Mouse (Mus musculus) erythroblast, embryonic 14.5 days (primary cell): ENCODE results near the gene Miox. TPM values are rescaled to one million over a fixed set of nuclear protein-coding genes. Genes with fewer than 3 reads are reported as not detected.
A peak's percentile ranks its signal among the peaks of the same experiment; 100 is the strongest.

Experiments
- H3K27me3 ChIP-seq: 2 replicates; pipeline ENCODE4 v1.6.1; 2012; ENCODE audit warnings: inconsistent platforms; ENCODE audit not compliant: control insufficient read depth
- H3K36me3 ChIP-seq: 2 replicates; pipeline ENCODE4 v1.6.1; 2012; ENCODE audit warnings: mild to moderate bottlenecking, inconsistent platforms; ENCODE audit not compliant: control insufficient read depth
- H3K4me1 ChIP-seq: 2 replicates; pipeline ENCODE4 v1.6.1; 2012; ENCODE audit warnings: inconsistent platforms; ENCODE audit not compliant: control insufficient read depth
- H3K4me3 ChIP-seq: replicated peaks from 2 replicates; pipeline ENCODE3; 2012; ENCODE audit warnings: moderate library complexity, mild to moderate bottlenecking, inconsistent platforms
- H3K9me3 ChIP-seq: 2 replicates; pipeline ENCODE4 v1.6.1; 2012; ENCODE audit warnings: low read length, inconsistent platforms, mixed read lengths; ENCODE audit not compliant: control insufficient read depth
- GATA1 ChIP-seq: IDR thresholded peaks from 2 replicates; pipeline ENCODE4 v1.6.1; 2012; ENCODE audit warnings: low read length, inconsistent platforms, mixed read lengths
- TAL1 ChIP-seq: IDR thresholded peaks from 3 replicates; pipeline ENCODE4 v1.6.1; 2012; ENCODE audit warnings: low read length, inconsistent platforms, mixed read lengths
- polyA plus RNA-seq: library from polyadenylated mRNA; stranded (reverse); fragments of >175 nt; gene quantifications from 2 replicates; pipeline ENCODE4 v1.2.3, GENCODE M21; 2012

The Miox gene
- polyA plus RNA-seq, 1 experiment = not detected

DNA sequence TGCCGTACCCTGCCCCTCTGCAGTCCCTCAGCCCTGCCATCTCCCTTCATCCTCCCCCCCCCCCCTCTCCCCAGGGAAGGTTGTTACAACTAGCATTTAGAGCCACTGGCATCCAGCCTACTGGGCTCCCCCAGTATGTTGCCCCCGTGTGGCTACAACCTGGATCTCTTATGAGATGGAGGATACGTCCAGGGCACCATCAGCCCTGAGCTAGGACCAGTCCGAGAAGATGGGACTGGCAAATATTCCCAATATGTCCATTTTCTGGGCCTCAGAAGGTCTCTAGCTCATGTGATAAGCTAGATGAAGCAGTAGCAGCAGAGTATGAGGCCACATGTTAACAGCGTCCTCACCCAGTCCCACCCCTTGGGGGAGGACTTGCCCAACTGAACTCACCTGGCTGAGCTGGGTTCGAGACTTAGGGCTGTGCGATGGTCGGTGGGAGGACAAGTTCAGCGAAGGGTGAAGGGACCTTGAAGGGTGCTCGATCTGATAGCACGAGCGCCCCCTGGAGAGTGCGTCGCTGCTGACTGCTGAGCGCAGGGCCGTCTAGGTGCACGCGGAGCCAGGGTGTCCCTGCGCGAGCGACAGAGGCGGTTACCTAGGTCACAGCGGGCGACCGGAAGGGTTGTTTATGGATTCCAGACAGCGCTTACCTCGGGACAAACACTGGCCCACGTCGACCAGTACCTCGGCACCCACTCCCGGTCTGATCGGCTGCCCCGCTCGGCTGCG is 39.0 kb downstream of the Miox start:
- Histone ChIP-seq H3K9me3 (no peaks in the 10 kb centered on the region), H3K4me3 (peak overlapping the region; percentile 82), H3K27me3 (peaks cover 23% of the 10 kb centered on the region), H3K36me3 (peaks cover 51% of the 10 kb centered on the region), H3K4me1 (peaks cover 54% of the 10 kb centered on the region)
- TF ChIP-seq GATA1 (peak; percentile 52; the same call in 1 of the 2 replicates), TAL1 (no peak)

DNA sequence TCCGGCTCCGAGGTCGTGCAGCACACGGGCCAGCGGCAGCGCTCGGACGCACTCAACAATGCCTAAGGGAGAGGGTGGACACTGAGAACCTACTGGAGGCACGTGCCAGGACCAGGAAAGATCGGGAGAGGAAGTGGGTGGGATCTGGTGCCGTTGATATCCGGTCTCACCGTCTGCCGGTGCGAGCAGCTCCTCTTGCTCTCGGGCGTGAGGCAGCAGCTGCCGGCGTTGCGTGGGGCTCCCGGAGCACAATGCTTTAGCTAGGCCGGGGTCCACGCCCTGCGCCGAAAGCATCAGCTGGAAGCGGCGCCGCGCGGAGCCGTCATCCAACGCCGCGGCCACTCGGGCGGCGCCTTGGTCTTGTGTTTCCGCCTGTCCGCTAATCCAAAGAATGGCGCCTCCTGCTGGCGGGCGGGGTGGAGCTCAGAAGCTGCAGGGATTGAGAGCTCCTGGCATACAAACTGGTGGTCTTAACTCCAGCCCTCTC is 39.6 kb downstream of the Miox start, which contains the start of gene Sco2:
Gene Sco2, minus strand, starts transcription at position 85 of the 487 bp plus-strand sequence.
- peaks cover 60% of the 10 kb centered on the region for H3K4me1 ChIP-seq

DNA sequence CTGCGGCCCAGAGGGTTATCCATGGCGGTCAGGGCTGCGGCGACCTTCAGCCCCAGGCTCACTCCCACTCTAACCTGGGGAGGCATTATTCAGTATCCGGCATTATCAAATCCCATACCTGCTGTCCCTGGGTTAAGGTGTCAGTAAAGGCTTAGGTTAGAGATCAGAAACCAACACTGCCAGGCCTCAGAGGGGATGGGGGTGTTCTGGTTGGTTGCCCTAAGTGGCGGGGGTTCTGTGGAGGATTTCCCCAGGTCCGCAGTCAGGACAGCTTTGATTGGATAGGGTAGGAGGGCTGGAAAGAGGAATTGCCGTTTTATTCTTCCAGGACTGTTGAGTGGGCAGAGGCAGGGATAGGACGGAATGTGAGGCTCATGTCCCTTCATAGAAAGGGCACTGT is 40.1 kb downstream of the Miox start:
- Histone ChIP-seq H3K36me3 (peaks cover 39% of the 10 kb centered on the region), H3K9me3 (no peaks in the 10 kb centered on the region), H3K27me3 (peaks cover 35% of the 10 kb centered on the region), H3K4me1 (peaks cover 66% of the 10 kb centered on the region), H3K4me3 (peak overlapping the region; percentile 82)
- TF ChIP-seq TAL1 (no peak), GATA1 (no peak)

More for the DNA sequence above, 39.6 kb downstream of the Miox start, which contains the start of gene Sco2:
- Histone ChIP-seq H3K4me3 (peak within 1 kb of the TSS; percentile 82), H3K27me3 (peaks cover 29% of the 10 kb centered on the region), H3K36me3 (peaks cover 45% of the 10 kb centered on the region), H3K9me3 (no peaks in the 10 kb centered on the region)
- TF ChIP-seq TAL1 (no peak), GATA1 (no peak)

DNA sequence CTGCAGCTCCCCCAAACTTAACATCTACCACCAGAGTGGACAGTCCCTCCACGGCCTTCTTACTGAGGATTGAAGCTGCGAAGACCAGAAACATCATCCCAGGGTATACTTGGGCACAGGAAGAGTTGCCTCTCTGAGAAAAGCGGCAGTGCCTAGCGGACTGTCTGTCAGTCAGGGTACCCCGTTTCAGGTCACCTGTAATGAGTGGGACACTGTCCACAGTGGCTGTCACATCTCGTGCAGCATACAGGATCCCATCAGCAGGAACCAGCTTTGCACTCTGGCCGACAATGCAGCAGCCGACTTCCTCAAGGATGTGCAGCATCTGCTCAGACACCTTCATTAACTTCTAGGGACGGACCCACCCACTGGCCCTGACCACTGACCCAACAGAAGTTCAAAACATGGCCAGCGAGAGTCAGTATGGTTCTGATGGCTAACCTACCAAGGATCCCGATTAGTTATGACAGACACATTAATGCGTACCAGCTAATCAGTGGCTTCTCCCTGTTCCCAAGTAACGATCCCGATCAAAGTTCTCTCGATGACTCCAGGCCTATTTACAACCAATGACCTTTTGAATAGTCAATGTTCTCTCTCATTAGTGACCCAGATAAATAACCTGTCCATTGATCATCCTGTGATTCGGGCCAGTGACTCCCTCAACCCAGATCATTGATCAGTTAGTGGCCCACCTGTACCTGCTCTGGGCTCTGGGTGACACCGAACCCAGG is 40.8 kb downstream of the Miox start:
- no peaks in the 10 kb centered on the region for H3K9me3 ChIP-seq
- peaks cover 33% of the 10 kb centered on the region for H3K36me3 ChIP-seq
- H3K4me3 ChIP-seq = no peak overlapping the region
- TF ChIP-seq GATA1 (no peak), TAL1 (no peak)
- H3K4me1 ChIP-seq = peaks cover 65% of the 10 kb centered on the region
- H3K27me3 ChIP-seq = peaks cover 39% of the 10 kb centered on the region

DNA sequence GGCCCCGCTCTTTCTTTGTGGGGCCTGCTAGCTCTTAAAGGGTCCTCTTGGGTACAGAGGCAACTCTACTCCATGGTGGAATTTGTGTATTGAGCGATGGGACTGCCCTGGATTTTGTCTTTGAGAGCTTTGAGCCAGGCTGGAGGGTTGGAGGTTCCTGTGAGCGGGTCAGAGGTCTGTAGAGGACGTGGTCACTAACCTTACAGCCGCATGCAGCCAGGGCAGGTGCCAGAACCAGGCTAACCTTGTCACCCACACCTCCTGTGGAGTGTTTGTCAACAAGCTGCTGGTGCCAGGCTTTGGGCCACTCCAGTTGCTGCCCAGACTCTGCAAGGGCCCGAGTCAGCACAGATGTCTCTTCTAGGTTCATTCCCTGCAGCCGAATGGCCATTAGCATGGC is 41.8 kb downstream of the Miox start:
- Histone ChIP-seq H3K4me1 (peaks cover 57% of the 10 kb centered on the region), H3K9me3 (no peaks in the 10 kb centered on the region), H3K27me3 (peaks cover 44% of the 10 kb centered on the region), H3K36me3 (peaks cover 22% of the 10 kb centered on the region), H3K4me3 (no peak overlapping the region)
- TF ChIP-seq TAL1 (no peak), GATA1 (no peak)

DNA sequence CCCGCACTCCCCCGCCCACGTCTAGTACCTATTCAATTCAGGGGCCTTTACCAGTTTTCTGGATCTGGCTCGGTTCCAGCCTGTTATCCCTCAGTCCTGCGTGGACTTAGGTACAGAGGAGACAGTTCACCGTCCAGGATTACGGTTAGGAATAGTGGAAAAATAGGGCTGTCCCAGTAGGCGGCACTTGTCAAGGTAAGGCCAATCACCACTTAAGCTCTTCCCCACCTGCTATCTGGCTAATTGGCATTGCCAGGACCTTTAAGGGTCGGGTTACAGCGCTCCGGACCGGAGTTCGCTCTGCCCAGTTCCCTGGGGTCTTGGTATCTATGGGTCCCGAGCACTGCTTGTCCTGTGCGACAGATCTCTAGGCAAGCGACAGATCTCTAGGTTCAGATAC is 42.8 kb downstream of the Miox start, which contains the start of gene Tymp:
Gene Tymp, minus strand, starts transcription at position 83 of the 400 bp plus-strand sequence.
- no peaks in the 10 kb centered on the region for H3K9me3 ChIP-seq
- peaks cover 50% of the 10 kb centered on the region for H3K4me1 ChIP-seq
- TF ChIP-seq TAL1 (no peak), GATA1 (no peak)
- H3K4me3 ChIP-seq = no peak within 1 kb of the TSS
- peaks cover 13% of the 10 kb centered on the region for H3K36me3 ChIP-seq
- peaks cover 44% of the 10 kb centered on the region for H3K27me3 ChIP-seq

DNA sequence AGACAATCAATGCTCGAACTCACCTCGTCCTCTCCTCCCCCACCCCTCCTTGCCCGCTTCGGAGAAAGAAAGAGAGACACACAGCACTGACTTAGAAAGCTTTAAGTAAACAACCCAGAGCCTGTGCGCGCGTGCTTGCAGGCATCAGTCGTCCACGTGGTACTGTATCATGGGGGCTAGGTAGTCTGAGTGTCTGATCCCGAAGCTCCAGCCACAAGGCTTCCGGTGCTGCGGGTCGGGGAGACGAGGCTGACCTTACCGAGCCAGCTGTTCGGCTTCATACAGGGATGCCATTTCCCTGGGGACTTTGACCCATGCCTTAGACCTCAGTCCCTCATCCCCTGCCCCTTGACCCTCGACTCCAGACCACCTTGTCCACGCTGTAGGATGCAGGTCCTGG is 43.2 kb downstream of the Miox start:
- no peak for TF ChIP-seq GATA1
- Histone ChIP-seq H3K27me3 (peaks cover 44% of the 10 kb centered on the region), H3K4me1 (peaks cover 46% of the 10 kb centered on the region)

DNA sequence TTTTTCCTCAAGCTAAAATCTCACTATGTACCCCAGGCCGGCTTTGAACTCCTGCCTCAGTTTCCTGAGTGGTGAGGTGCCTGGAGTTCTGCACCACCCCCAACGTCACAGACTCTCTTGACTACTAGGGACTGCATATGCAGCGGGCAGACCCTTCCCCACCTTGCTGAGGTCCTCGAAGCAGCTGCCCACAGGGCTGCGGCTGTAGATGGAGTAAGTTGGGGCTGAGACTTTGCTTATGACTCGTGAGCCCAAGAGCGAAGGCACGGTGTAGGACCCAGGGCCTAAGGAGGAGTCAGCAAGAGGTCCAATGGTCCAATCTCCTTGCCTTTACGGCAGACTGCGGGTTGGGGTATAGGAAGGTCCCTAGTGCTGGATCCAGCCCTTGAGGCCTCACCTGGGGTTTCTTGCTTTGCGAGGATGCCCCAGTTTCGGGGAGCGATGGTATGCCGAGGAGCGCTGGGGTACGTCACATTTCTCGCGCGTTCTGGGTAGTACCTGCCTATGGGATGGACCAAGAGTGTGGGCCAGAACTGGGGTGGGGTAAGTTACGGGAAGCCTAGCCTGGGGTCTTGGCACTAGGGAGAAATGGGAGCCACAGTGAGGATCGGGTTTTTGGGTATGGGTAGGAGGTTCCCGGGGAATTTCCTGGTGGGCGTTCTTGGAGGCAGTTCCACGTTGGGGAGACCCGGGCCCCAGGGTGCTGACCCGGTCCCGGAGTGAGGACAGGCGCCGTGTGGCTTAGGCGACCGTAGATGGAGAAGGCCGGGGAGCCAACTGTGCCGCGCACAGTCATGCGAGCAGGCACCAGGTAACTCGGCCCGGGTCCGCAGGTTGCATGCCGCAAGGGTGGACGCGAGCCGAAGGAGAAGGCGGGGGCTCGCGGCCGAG is 44.0 kb downstream of the Miox start:
- no peak for TF ChIP-seq GATA1
- no peak for TF ChIP-seq TAL1
- H3K27me3 ChIP-seq = peaks cover 44% of the 10 kb centered on the region

More for the DNA sequence above, 43.2 kb downstream of the Miox start:
- Histone ChIP-seq H3K4me3 (no peak overlapping the region), H3K36me3 (peaks cover 9% of the 10 kb centered on the region), H3K9me3 (no peaks in the 10 kb centered on the region)

More for the DNA sequence above, 44.0 kb downstream of the Miox start:
- Histone ChIP-seq H3K9me3 (no peaks in the 10 kb centered on the region), H3K36me3 (peaks cover under 1% of the 10 kb centered on the region), H3K4me1 (peaks cover 38% of the 10 kb centered on the region), H3K4me3 (peak overlapping the region; percentile 59)
